Mouse (Mus musculus): ENCODE measurements at regions not wholly inside any gene's neighbourhood (a gene's known extent, or its start where the extent isn't known, plus 50 kb on each side); places are given as distances from the start of the nearest gene placed in this dataset.

- Histone ChIP-seq H3K4me1 (ENCODE audit: insufficient read depth, low read depth, low read length) (no peaks in the 10 kb centered on the region), H3K4me2 (replicated peaks; ENCODE audit: low read depth, low read length) (no peak overlapping the region), H3K27ac (ENCODE audit: low read length) (no peak overlapping the region), H3K36me3 (ENCODE audit: insufficient read depth, low read length) (no peaks in the 10 kb centered on the region), H3K9me3 (ENCODE audit: low read length) (no peaks in the 10 kb centered on the region), H3K27me3 (replicated peaks; ENCODE audit: insufficient read depth, low read length) (no peaks in the 10 kb centered on the region), H3K9ac (replicated peaks; ENCODE audit: low read depth) (no peak overlapping the region), H3K4me3 (ENCODE audit: low read depth, low read length) (no peak overlapping the region)
- 0 out of 2 replicates have a peak, but pooled peaks have one; percentile 28 for ATAC-seq
- DNase-seq (ENCODE audit: low spot score) = no peak
- 10% methylated on average over 7 of the region's 7 CpGs for WGBS
- no peak for TF ChIP-seq EP300 (IDR thresholded peaks at IDR 0.05)
- TF ChIP-seq CTCF (IDR thresholded peaks at IDR 0.05) = no peak
Observed at GRCm38 (mm10) chr4:62833944-62834343, 131.4 kb upstream of the Zfp618 start.

- WGBS = 55% methylated on average over 6 of the region's 6 CpGs
- DNase-seq (ENCODE audit: low spot score) (no peak), ATAC-seq (no peak)
- no peak overlapping the region for H3K4me2 ChIP-seq (replicated peaks; ENCODE audit: low read depth, low read length)
- no peak for TF ChIP-seq EP300 (IDR thresholded peaks at IDR 0.05)
- TF ChIP-seq CTCF (IDR thresholded peaks at IDR 0.05) = no peak
- no peak overlapping the region for H3K27ac ChIP-seq (ENCODE audit: low read length)
- H3K9ac ChIP-seq (replicated peaks; ENCODE audit: low read depth) = no peak overlapping the region
- H3K36me3 ChIP-seq (ENCODE audit: insufficient read depth, low read length) = no peaks in the 10 kb centered on the region
- H3K4me1 ChIP-seq (ENCODE audit: insufficient read depth, low read depth, low read length) = no peaks in the 10 kb centered on the region
- H3K9me3 ChIP-seq (ENCODE audit: low read length) = no peaks in the 10 kb centered on the region
- H3K4me3 ChIP-seq (ENCODE audit: low read depth, low read length) = no peak overlapping the region
- H3K27me3 ChIP-seq (replicated peaks; ENCODE audit: insufficient read depth, low read length) = no peaks in the 10 kb centered on the region
Observed at GRCm38 (mm10) chr4:62836875-62837274, 128.5 kb upstream of the Zfp618 start.

GRCm38 (mm10) chr4:62850526-62850925 is 114.8 kb upstream of the Zfp618 start:
- ATAC-seq (no peak), DNase-seq (ENCODE audit: low spot score) (no peak)
- TF ChIP-seq CTCF (IDR thresholded peaks at IDR 0.05) = no peak
- no peak for TF ChIP-seq EP300 (IDR thresholded peaks at IDR 0.05)
- H3K4me3 ChIP-seq (ENCODE audit: low read depth, low read length) = no peak overlapping the region
- no peaks in the 10 kb centered on the region for H3K4me1 ChIP-seq (ENCODE audit: insufficient read depth, low read depth, low read length)
- 70% methylated on average over 5 of the region's 5 CpGs for WGBS
- no peak overlapping the region for H3K9ac ChIP-seq (replicated peaks; ENCODE audit: low read depth)
- H3K27me3 ChIP-seq (replicated peaks; ENCODE audit: insufficient read depth, low read length) = no peaks in the 10 kb centered on the region
- no peak overlapping the region for H3K4me2 ChIP-seq (replicated peaks; ENCODE audit: low read depth, low read length)
- no peaks in the 10 kb centered on the region for H3K36me3 ChIP-seq (ENCODE audit: insufficient read depth, low read length)
- H3K9me3 ChIP-seq (ENCODE audit: low read length) = no peaks in the 10 kb centered on the region
- no peak overlapping the region for H3K27ac ChIP-seq (ENCODE audit: low read length)

GRCm38 (mm10) chr4:62853335-62853734 is 112.0 kb upstream of the Zfp618 start:
- H3K27ac ChIP-seq (ENCODE audit: low read length) = no peak overlapping the region
- H3K36me3 ChIP-seq (ENCODE audit: insufficient read depth, low read length) = no peaks in the 10 kb centered on the region
- ATAC-seq = no peak
- H3K9me3 ChIP-seq (ENCODE audit: low read length) = no peaks in the 10 kb centered on the region
- H3K27me3 ChIP-seq (replicated peaks; ENCODE audit: insufficient read depth, low read length) = no peaks in the 10 kb centered on the region
- no peak; the same call in 1 of the 2 replicates for TF ChIP-seq CTCF (IDR thresholded peaks at IDR 0.05)
- no peak for TF ChIP-seq EP300 (IDR thresholded peaks at IDR 0.05)
- no peaks in the 10 kb centered on the region for H3K4me1 ChIP-seq (ENCODE audit: insufficient read depth, low read depth, low read length)
- no peak overlapping the region for H3K4me3 ChIP-seq (ENCODE audit: low read depth, low read length)
- DNase-seq (ENCODE audit: low spot score) = no peak
- 88% methylated on average over 1 of the region's 1 CpGs for WGBS
- H3K9ac ChIP-seq (replicated peaks; ENCODE audit: low read depth) = no peak overlapping the region
- no peak overlapping the region for H3K4me2 ChIP-seq (replicated peaks; ENCODE audit: low read depth, low read length)

- 70% methylated on average over 3 of the region's 3 CpGs for WGBS
- no peak overlapping the region for H3K9ac ChIP-seq (replicated peaks; ENCODE audit: low read depth)
Observed at GRCm38 (mm10) chr4:62856406-62856805, 109.0 kb upstream of the Zfp618 start.

GRCm38 (mm10) chr4:62862756-62863155 is 102.6 kb upstream of the Zfp618 start:
- no peak for DNase-seq (ENCODE audit: low spot score)
- no peaks in the 10 kb centered on the region for H3K4me1 ChIP-seq (ENCODE audit: insufficient read depth, low read depth, low read length)
- H3K9me3 ChIP-seq (ENCODE audit: low read length) = no peaks in the 10 kb centered on the region
- TF ChIP-seq EP300 (IDR thresholded peaks at IDR 0.05) = no peak
- no peak for TF ChIP-seq CTCF (IDR thresholded peaks at IDR 0.05)
- H3K4me2 ChIP-seq (replicated peaks; ENCODE audit: low read depth, low read length) = no peak overlapping the region
- WGBS = 68% methylated on average over 3 of the region's 3 CpGs
- H3K27ac ChIP-seq (ENCODE audit: low read length) = no peak overlapping the region
- no peaks in the 10 kb centered on the region for H3K27me3 ChIP-seq (replicated peaks; ENCODE audit: insufficient read depth, low read length)
- H3K9ac ChIP-seq (replicated peaks; ENCODE audit: low read depth) = no peak overlapping the region
- no peak overlapping the region for H3K4me3 ChIP-seq (ENCODE audit: low read depth, low read length)
- ATAC-seq = peak; percentile 25; the same call in 1 of the 2 replicates
- H3K36me3 ChIP-seq (ENCODE audit: insufficient read depth, low read length) = no peaks in the 10 kb centered on the region

More at GRCm38 (mm10) chr4:62856406-62856805, 109.0 kb upstream of the Zfp618 start:
- no peaks in the 10 kb centered on the region for H3K36me3 ChIP-seq (ENCODE audit: insufficient read depth, low read length)
- H3K27ac ChIP-seq (ENCODE audit: low read length) = no peak overlapping the region
- no peaks in the 10 kb centered on the region for H3K4me1 ChIP-seq (ENCODE audit: insufficient read depth, low read depth, low read length)
- H3K4me2 ChIP-seq (replicated peaks; ENCODE audit: low read depth, low read length) = no peak overlapping the region
- no peak overlapping the region for H3K4me3 ChIP-seq (ENCODE audit: low read depth, low read length)
- H3K27me3 ChIP-seq (replicated peaks; ENCODE audit: insufficient read depth, low read length) = no peaks in the 10 kb centered on the region
- no peak for TF ChIP-seq CTCF (IDR thresholded peaks at IDR 0.05)
- no peak for TF ChIP-seq EP300 (IDR thresholded peaks at IDR 0.05)
- no peak for DNase-seq (ENCODE audit: low spot score)
- ATAC-seq = no peak
- H3K9me3 ChIP-seq (ENCODE audit: low read length) = no peaks in the 10 kb centered on the region

Measured in lung, postnatal 0 days (tissue).